Mouse (Mus musculus) left cerebral cortex, postnatal 25 days (tissue): ENCODE measurements around the gene Pdap1. TPM values are rescaled to one million over a fixed set of nuclear protein-coding genes. Genes with fewer than 3 reads are reported as not detected.
"Not testable (repeated sequence)": the region's sequence is repeated elsewhere in the genome, so short reads cannot be mapped to it uniquely, and the experiment has no call there.

Source experiments
- DNase-seq, 2 experiments: peaks; one replicate each; pipeline ENCODE4 v3.0.0; 2022; ENCODE audit warnings: low spot score in 2 of 2, mixed read lengths in 1 of 2
- intact Hi-C: fragments of 180-260 bp; cut with DNase I; formaldehyde crosslinking; loops from one replicate; pipeline ENCODE4 v1.15.1; 2025
- total RNA-seq, 2 experiments: library from RNA; stranded (reverse); gene quantifications; 2 replicates each; pipeline ENCODE4 v1.2.3; 2021

Pdap1 gene
- 10 to 100 TPM; 89.7 to 91.5 TPM for total RNA-seq

DNA sequence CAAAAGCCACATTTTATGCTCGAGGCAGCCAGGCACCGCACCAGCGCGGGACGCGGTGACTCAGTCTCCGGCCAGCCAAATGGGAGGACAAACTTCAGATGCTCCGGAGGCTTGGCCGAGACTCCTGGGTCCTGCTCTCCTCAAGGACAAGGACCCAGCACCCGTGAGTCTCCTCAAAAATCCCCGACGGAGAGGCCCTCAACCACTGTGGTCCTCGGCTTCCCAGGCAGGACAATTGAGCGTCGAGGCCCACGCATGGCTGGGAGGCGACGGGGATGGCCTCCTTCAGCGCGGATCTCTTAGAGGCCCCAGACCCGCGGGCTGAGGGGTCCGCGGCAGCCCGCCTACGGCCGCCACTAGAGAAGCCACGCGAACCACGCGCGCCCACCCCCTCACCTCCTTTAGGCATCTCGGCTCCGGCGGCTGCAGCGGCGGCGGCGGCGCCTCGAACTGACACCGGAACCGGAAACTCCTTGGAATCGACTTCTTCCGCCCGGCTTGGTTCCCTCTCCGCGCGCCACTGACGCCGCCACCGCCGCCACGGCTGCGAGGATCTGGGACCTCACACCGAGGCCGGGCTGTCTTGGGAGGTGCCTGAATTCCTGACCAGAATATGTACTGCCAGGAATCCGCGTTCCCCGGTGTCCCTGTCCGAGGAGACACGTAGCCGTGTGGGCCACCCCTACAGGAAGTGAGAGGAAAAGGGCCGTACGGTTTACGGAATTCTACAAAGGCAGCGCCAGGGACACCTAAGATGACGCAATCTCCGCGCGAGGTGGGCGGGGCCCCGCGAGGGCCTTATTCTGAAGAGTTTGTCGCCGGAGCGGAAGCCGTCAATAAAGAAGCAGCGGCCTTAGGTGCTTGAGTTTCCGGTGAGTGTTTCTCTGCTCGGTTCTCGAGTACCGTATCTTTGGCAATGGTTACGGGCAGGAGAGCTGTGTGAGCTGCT is at the start of gene Pdap1, which contains the start of gene Bud31:
Gene Pdap1 (minus strand): TSS at position 668 of the 949 bp plus-strand sequence.
Gene Bud31 (plus strand): TSS at position 792 of the 949 bp plus-strand sequence.
- peak; percentile 96 to 97 for DNase-seq
- intact Hi-C loops, result loop anchor here (2.0 kb wide), 1 partner anchor 27 kb away; the partner anchor contains the start of genes Cpsf4 and Ptcd1

DNA sequence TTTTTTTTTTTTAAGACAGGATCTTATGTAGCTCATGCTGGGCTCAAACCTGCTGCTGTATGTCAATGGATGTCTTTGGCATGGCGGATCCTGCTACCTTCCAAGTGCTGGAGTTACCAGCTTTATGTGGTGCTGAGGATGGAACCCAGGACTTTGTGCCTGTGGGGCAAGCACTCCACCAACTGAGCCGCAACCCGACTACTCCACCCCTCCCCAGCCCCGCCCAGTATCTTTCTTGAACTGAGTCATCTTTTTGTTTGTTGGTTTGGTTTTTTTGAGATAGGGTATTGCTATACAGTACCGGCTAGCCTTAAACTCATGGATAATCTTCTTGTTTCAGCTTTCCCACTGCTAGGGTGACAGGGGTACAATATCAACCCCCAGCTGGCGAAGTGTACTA is 49.4 kb upstream of the Pdap1 start:
- no peak for DNase-seq
- intact Hi-C loops, result no loop called here

DNA sequence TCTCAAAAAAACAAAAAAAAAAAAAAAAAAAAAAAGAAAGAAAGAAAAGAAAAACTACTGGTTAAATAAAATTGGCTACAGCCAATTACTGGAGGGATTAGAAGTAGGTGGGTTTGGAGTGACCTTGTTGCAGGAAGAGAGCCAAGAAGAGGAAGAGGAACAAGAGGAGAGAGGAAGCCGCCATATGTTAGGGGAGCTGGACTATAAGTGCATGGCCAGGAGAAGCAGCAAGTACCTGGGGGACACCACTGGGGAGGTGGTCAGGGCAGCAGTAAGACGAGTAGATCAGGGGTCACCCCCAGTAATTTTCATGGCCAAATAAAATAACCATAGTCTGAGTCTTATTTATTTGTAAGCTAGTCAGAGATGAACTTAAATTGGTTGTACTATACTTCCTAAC is 45.2 kb upstream of the Pdap1 start:
- intact Hi-C loops, result no loop called here
- DNase-seq, result no peak

DNA sequence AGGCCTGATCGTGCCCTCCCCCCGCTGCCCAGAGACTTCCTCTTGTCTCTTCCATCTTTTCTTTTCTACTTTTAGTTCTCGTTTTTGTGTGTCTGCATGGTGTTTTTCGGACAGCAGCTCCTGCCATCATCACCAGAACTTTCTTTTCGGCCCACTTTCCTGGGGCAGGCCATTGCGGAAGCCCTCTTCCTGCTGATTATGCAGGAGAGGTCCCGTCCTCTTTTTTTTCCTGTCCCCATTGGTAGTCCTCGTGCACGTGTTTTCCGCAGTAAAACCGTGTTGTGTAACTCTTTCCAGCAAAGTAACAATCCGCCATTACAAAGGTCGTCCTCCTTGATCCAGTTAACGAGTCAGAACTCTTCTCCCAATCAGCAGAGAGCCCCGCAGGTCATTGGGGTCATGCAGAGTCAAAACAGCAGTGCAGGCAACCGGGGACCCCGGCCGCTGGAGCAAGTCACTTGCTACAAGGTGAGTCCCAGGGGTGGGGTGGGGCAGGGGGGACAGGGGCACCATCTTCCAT is 38.5 kb upstream of the Pdap1 start:
- intact Hi-C loops, result no loop called here
- DNase-seq, result no peak

- DNase-seq, result no peak
- intact Hi-C loops, result loop anchor here (2.0 kb wide), 2 partner anchors 24 to 26 kb away; partner anchors contain the start of genes Bud31 and Pdap1
Measured at GRCm38 (mm10) chr5:145167306-145167661, 27.2 kb upstream of the Pdap1 start.

GRCm38 (mm10) chr5:145166536-145167305 is 26.7 kb upstream of the Pdap1 start, which contains the start of the genes Ptcd1 and Cpsf4:
Ptcd1 (minus strand) TSS chr5:145167108.
Cpsf4 (plus strand) TSS chr5:145167213.
- intact Hi-C loops, result loop anchor here (2.0 kb wide), 2 partner anchors 24 to 26 kb away; partner anchors contain the start of genes Bud31 and Pdap1
- DNase-seq, result peak; percentile 99

DNA sequence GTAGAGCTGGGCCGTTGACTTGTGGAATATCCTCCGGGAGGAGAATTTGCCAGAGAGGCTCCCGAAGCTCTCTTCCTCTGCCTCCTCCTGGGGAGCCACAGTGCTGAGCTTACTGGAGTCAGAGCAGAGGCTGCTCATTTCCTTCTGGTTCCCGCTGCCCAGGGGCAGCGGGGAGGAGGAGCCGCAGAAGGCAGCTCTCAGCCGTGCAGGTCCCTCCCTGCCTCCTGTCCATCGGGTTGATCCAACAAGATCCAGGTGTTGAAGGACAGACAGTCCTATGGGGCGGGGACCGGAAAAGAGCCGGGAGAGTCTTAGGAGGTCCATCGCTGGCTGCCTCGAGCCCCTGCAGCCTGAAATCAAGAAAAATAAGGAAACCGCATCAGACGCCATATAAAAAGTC is 25.1 kb upstream of the Pdap1 start:
- DNase-seq, result no peak
- intact Hi-C loops, result no loop called here

DNA sequence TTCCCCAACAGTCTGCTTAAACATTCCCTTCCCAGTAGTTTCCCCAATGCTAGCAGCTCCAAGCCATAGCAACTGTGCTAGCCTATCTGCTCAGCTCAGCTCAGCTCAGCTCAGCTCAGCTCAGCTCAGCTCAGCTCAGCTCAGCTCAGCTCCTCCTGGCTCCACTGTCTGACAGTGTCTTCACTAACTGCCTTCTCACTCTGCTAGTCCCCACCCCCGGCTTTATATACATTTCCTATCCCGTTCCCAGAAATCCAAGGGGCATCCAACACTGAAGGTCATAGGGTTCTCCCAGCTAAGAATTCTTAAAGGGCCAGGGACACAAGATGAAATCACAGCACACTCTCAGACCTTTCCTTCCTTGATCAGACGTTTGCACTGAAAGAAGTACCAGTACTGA is 24.7 kb upstream of the Pdap1 start:
- DNase-seq, result no peak

GRCm38 (mm10) chr5:145161361-145161760 is 21.3 kb upstream of the Pdap1 start:
- intact Hi-C loops, result no loop called here
- DNase-seq, result no peak

More for the DNA sequence above, 24.7 kb upstream of the Pdap1 start:
- intact Hi-C loops, result no loop called here

GRCm38 (mm10) chr5:145152690-145153089 is 12.7 kb upstream of the Pdap1 start:
- no peak for DNase-seq
- intact Hi-C loops, result no loop called here

- intact Hi-C loops, result no loop called here
- DNase-seq, result no peak
Measured at GRCm38 (mm10) chr5:145149294-145149693, 9.3 kb upstream of the Pdap1 start.

DNA sequence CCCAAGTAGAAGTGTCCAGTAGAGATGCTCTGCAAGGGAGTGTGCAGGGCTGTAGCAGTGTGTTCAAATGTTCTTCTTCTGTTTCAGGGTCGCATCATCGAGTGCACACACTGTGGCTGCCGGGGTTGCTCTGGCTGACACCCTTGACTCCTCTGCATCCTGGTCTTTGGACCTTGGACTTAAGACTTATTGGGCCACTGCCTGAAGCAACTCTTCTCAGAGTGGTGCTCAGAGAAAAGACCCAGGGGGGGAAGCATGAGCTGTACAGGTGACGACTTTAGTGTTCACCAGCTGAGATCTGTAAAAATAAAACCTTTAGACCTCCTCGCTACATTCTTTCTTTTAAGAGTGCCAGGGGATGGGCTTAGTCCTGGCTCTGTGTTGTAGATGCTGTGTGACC is 7.7 kb upstream of the Pdap1 start:
- intact Hi-C loops, result no loop called here
- DNase-seq, result no peak

DNA sequence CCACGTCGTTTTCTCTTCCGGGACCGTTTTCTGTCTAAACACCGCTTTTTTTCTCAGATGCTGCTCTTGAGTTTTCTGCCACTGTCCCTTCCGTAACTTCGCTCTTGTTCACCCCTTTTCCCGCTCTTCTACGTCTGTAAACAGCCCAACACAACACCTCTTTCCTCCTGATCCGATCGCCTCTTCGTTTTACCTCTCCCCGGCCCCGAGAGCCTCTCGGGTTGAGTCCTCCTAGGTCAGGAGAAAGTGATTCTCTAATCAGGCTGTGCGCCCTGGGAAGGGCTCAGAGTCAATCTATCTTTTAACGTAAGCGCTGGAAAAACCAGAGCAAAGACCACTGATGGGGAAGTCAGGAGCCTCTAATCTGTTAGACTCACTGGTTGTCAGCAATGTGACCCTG is 573 bp upstream of the Pdap1 start:
- DNase-seq, result no peak
- intact Hi-C loops, result loop anchor here (2.0 kb wide), 1 partner anchor 26 kb away; the partner anchor contains the start of genes Cpsf4 and Ptcd1

DNA sequence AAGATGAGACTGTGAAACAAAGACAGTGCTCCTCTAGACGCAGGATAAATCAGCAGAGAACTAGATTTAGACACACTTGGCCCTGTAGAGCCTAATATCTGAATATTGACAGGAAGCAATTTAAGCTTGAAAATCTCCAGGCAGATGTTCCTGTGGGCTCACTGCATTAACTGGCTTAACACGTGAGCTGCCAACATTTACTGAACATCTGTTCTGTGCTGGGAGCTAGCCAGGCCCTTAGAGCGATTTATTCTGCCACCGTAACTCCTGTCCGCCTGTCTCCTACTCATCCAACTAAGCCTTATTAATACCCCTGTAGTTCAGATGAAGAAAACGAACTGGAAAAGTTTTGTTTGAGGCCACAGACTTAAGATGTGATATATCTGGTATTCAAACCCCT is 1.2 kb downstream of the Pdap1 start:
- intact Hi-C loops, result no loop called here

DNA sequence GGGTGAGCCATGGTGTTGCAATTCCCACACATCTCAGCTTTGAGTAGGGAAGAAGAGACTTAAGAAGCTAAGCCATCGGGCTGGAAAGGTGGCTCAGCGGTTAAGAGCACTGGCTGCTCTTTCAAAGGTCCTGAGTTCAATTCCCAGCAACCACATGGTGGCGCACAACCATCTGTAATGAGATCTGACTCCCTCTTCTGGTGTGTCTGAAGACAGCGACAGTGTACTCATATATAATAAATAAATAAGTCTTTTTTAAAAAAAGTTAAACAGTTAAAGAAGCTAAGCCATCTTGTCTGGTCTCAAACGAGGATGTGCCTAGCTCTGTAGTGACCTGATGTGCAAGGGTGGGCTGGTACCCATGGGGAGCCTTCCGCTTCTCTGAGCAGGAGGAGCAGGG is 6.8 kb downstream of the Pdap1 start:
- DNase-seq, intact Hi-C loops: not testable (repeated sequence)

More for the DNA sequence above, 1.2 kb downstream of the Pdap1 start:
- no peak for DNase-seq

DNA sequence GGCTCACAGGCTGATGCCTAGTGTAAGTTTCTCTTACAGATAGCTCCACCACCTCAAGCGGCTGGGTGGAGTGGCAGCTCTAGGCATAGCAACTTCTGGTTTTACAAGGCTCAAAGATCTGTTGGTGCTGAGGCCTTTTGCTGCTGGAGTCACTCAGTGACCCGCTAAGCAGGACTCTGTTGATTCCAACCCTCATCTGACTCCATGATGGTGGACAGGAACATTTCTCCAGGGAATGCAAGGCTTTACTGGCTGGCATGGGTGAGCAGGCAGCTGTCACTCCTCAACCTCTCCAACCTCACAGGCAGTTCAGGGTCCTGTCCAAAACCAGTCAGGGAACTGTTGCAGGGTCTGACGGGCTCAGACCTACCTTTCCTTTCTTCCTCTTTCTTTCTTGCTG is 9.0 kb downstream of the Pdap1 start:
- intact Hi-C loops, result no loop called here
- no peak for DNase-seq

DNA sequence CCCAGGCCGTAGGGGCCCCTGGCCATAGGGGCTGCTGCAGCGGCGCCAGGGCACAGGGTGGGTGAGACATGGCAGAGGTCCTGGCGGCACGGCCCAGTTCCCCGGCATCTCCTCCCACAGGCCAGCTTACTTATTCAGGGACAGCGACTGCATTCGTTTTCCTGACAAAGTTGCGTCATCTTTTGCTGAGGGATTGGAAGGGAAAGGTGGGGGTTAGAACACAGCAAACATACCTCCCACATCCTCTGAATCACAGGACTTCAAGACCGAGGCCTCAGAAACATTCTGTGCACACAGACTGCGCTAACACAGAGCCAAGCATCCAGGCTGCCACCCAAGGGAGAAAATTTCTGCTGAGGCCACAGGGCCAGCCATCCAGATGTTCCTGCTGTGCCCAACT is 9.8 kb downstream of the Pdap1 start:
- intact Hi-C loops, result no loop called here
- DNase-seq, result peak; percentile 61 to 92

DNA sequence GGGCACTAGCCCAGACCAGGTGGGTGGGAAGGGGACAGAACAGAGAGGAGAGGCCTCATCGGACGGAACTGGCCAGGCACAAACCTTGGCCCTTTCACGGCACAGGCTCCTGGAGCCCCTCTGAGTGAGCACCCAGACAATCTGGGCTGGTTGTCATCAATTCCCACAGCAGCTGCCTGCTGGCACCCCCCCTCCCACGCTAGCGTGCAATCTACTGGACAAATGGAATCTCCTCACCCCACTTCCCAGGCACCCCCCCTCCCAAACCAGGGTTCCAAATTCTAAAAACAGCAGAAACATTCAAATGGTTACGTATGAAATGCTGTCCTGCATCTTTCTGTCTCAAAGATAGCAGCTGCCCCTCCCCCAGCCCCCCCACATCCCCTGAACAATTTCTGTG is 10.3 kb downstream of the Pdap1 start:
- intact Hi-C loops, result not testable (repeated sequence)
- DNase-seq, result peak in 1 of 2 experiments; percentile 69

- intact Hi-C loops, result no loop called here
- no peak for DNase-seq
Measured at GRCm38 (mm10) chr5:145129124-145129523, 10.9 kb downstream of the Pdap1 start.

GRCm38 (mm10) chr5:145126580-145126979 is 13.5 kb downstream of the Pdap1 start:
- DNase-seq, result no peak
- intact Hi-C loops, result no loop called here
